Mouse (Mus musculus): ENCODE results near the gene Ptpn14. TPM values are rescaled to one million over a fixed set of nuclear protein-coding genes. Genes with fewer than 3 reads are reported as not detected.

Ptpn14 gene
- polyA plus RNA-seq, 1 experiment from 2014 or later: 3.2 TPM

GRCm38 (mm10) chr1:189707419-189707818 lies 20.6 kb upstream of the Ptpn14 start:
- no peaks in the 10 kb centered on the region for H3K4me1 ChIP-seq (replicated peaks; ENCODE audit: control insufficient read depth, insufficient read depth, low read length)
- no peak overlapping the region for H3K27ac ChIP-seq (ENCODE audit: low read depth, low read length)
- no peak overlapping the region for H3K4me2 ChIP-seq
- ATAC-seq (replicated peaks; ENCODE audit: low FRiP score): no peak
- H3K9ac ChIP-seq (ENCODE audit: low read depth, low read length): no peak overlapping the region
- no peak overlapping the region for H3K4me3 ChIP-seq (ENCODE audit: low read depth, low read length)
- no peaks in the 10 kb centered on the region for H3K9me3 ChIP-seq (ENCODE audit: control insufficient read depth, low read length)
- H3K36me3 ChIP-seq (ENCODE audit: control insufficient read depth, insufficient read depth, low read length): no peaks in the 10 kb centered on the region
- H3K27me3 ChIP-seq (replicated peaks; ENCODE audit: control insufficient read depth, insufficient read depth, low read length): no peaks in the 10 kb centered on the region
- WGBS: 54% methylated on average over 5 of the region's 5 CpGs
- DNase-seq (ENCODE audit: low spot score): no peak

- no peak for DNase-seq (ENCODE audit: low spot score)
- H3K27ac ChIP-seq (ENCODE audit: low read depth, low read length): no peak overlapping the region
- no peak overlapping the region for H3K9ac ChIP-seq (ENCODE audit: low read depth, low read length)
- no peak overlapping the region for H3K4me2 ChIP-seq
- ATAC-seq (replicated peaks; ENCODE audit: low FRiP score): no peak
- no peaks in the 10 kb centered on the region for H3K4me1 ChIP-seq (replicated peaks; ENCODE audit: control insufficient read depth, insufficient read depth, low read length)
- no peak overlapping the region for H3K4me3 ChIP-seq (ENCODE audit: low read depth, low read length)
- no peaks in the 10 kb centered on the region for H3K36me3 ChIP-seq (ENCODE audit: control insufficient read depth, insufficient read depth, low read length)
- WGBS: 78% methylated on average over 8 of the region's 8 CpGs
- H3K27me3 ChIP-seq (replicated peaks; ENCODE audit: control insufficient read depth, insufficient read depth, low read length): no peaks in the 10 kb centered on the region
- H3K9me3 ChIP-seq (ENCODE audit: control insufficient read depth, low read length): no peaks in the 10 kb centered on the region
Measured at GRCm38 (mm10) chr1:189709001-189709400, 19.1 kb upstream of the Ptpn14 start.

DNA sequence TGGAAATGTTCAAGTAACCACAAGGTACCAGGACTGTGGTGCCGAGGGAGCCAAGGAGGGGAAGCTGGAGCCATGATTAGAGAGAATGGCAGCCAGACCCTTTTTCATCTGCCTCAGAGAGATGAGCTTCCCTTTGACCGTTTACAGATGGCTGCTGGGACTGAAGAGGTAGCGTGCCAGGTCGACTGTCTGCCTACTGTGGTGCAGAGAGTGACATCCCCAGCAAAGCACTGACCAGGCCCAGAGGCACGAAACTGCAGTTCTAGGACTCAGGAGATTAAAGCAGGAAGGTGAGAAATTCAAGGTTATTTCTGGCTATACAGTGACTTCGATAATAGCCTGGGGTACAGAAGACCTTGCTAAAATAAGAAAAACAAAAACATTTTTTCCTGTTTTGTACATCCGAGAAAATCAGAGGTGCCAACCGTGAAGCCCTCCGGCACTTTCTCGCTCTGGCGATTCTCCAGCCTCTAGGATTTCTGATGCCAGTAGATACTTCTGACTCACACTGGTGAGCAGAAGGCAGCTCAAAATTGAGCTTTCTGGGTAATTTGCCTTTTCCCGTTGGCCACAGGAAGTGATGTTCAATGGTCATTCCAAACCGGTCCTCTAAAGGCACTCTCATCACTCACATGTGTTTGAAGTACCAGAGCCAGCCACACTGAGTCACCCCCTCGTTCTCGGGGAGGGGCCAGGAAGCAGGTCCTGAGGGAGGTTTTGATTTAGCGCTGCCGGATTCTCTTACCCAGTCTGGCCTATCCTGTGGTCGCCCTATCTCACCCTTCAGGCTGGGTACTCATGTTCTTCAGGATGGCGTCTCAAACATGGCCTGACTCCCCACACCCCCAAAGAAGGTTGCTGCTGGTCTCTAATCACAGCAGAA lies 11.9 kb upstream of the Ptpn14 start:
- DNase-seq (ENCODE audit: low spot score): no peak
- Histone ChIP-seq H3K27me3 (replicated peaks; ENCODE audit: control insufficient read depth, insufficient read depth, low read length) (no peaks in the 10 kb centered on the region), H3K27ac (ENCODE audit: low read depth, low read length) (no peak overlapping the region), H3K9me3 (ENCODE audit: control insufficient read depth, low read length) (no peaks in the 10 kb centered on the region), H3K9ac (ENCODE audit: low read depth, low read length) (no peak overlapping the region), H3K4me2 (no peak overlapping the region), H3K4me3 (ENCODE audit: low read depth, low read length) (no peak overlapping the region), H3K36me3 (ENCODE audit: control insufficient read depth, insufficient read depth, low read length) (no peaks in the 10 kb centered on the region), H3K4me1 (replicated peaks; ENCODE audit: control insufficient read depth, insufficient read depth, low read length) (no peaks in the 10 kb centered on the region)
- no peak for ATAC-seq (replicated peaks; ENCODE audit: low FRiP score)
- 47% methylated on average over 19 of the region's 19 CpGs for WGBS

GRCm38 (mm10) chr1:189717546-189717945 lies 10.5 kb upstream of the Ptpn14 start:
- 78% methylated on average over 11 of the region's 11 CpGs for WGBS
- H3K9me3 ChIP-seq (ENCODE audit: control insufficient read depth, low read length): no peaks in the 10 kb centered on the region
- H3K36me3 ChIP-seq (ENCODE audit: control insufficient read depth, insufficient read depth, low read length): no peaks in the 10 kb centered on the region
- DNase-seq (ENCODE audit: low spot score) (no peak), ATAC-seq (replicated peaks; ENCODE audit: low FRiP score) (no peak)
- no peak overlapping the region for H3K27ac ChIP-seq (ENCODE audit: low read depth, low read length)
- H3K4me3 ChIP-seq (ENCODE audit: low read depth, low read length): no peak overlapping the region
- no peaks in the 10 kb centered on the region for H3K4me1 ChIP-seq (replicated peaks; ENCODE audit: control insufficient read depth, insufficient read depth, low read length)
- H3K9ac ChIP-seq (ENCODE audit: low read depth, low read length): no peak overlapping the region
- H3K27me3 ChIP-seq (replicated peaks; ENCODE audit: control insufficient read depth, insufficient read depth, low read length): no peaks in the 10 kb centered on the region
- H3K4me2 ChIP-seq: no peak overlapping the region

DNA sequence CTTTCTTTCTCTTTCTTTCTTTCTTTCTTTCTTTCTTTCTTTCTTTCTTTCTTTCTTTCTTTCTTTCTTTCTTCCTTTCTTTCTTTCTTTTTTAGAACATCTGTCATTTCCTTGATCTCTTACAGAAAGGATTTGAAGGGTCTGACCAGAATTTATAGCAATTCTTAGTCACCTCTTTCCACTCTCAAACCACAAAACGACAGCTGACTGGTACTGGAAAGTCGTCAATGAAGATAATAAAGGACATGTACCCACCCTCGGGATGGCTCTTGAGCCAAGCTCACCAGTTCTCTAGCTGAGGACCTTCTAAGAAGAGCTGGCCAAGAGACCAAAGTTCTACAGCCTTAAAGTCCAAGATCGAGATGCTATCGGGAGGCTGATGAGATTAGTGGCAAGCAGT lies 9.5 kb upstream of the Ptpn14 start:
- Histone ChIP-seq H3K9ac (ENCODE audit: low read depth, low read length) (no peak overlapping the region), H3K4me2 (no peak overlapping the region), H3K9me3 (ENCODE audit: control insufficient read depth, low read length) (no peaks in the 10 kb centered on the region), H3K4me3 (ENCODE audit: low read depth, low read length) (no peak overlapping the region), H3K36me3 (ENCODE audit: control insufficient read depth, insufficient read depth, low read length) (no peaks in the 10 kb centered on the region), H3K27ac (ENCODE audit: low read depth, low read length) (no peak overlapping the region), H3K27me3 (replicated peaks; ENCODE audit: control insufficient read depth, insufficient read depth, low read length) (no peaks in the 10 kb centered on the region), H3K4me1 (replicated peaks; ENCODE audit: control insufficient read depth, insufficient read depth, low read length) (no peaks in the 10 kb centered on the region)
- DNase-seq (ENCODE audit: low spot score) (no peak), ATAC-seq (replicated peaks; ENCODE audit: low FRiP score) (no peak)
- 68% methylated on average over 5 of the region's 5 CpGs for WGBS

DNA sequence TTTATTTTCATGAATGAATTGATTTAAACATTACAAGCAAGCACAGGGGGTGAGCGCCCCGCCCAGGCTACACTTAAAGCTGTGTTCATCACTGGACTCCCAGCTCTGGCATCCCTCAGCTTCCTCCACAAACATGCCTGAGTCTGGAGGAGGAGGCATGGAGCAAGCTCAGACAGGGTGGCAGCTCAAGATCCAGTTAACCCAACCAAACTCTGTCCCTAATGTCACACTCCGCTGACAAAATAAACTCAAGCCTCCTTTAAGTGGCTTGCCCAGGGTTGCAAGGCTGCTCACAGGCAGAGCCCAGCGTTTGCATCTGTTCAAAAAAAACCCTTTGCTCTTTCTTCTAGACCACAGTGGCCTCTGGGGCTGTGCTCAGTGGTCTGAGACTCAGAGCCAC lies 1.9 kb upstream of the Ptpn14 start:
- H3K27ac ChIP-seq (ENCODE audit: low read depth, low read length): no peak overlapping the region

DNA sequence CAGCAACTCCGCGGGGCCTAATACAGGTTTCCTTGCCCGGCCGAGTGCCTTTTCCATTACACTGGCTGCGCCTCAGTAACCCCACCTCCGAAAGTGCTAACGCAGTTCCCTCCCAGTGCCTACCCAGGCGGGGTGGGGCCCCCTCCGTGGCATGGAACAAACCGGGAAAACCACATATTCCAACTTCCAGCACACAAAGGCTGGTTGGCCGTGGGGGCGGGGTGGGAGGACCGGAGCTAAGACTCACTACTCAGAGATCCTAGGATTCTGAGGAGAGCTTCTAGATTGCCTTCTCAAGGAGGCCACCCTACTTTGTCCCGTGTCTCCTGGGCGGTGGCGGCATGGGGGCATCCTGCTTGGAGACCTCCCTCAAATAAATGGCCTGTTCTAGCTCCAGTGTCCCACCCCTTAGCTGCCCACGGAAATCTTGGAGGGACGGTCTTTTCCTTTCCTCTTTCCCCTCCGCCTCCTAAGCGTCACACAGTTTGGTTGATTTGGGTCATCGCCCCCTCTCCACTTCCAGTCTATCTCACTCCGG lies 653 bp upstream of the Ptpn14 start:
- H3K9ac ChIP-seq (ENCODE audit: low read depth, low read length): peak overlapping the region; percentile 48
- H3K9me3 ChIP-seq (ENCODE audit: control insufficient read depth, low read length): no peaks in the 10 kb centered on the region
- H3K36me3 ChIP-seq (ENCODE audit: control insufficient read depth, insufficient read depth, low read length): no peaks in the 10 kb centered on the region
- H3K27me3 ChIP-seq (replicated peaks; ENCODE audit: control insufficient read depth, insufficient read depth, low read length): peaks cover 59% of the 10 kb centered on the region
- ATAC-seq (replicated peaks; ENCODE audit: low FRiP score) (peak; percentile 13; the same call in 1 of the 2 replicates), DNase-seq (ENCODE audit: low spot score) (peak; percentile 66)
- peak overlapping the region; percentile 77 for H3K27ac ChIP-seq (ENCODE audit: low read depth, low read length)
- H3K4me3 ChIP-seq (ENCODE audit: low read depth, low read length): peak overlapping the region; percentile 59
- WGBS: 5% methylated on average over 22 of the region's 22 CpGs
- H3K4me1 ChIP-seq (replicated peaks; ENCODE audit: control insufficient read depth, insufficient read depth, low read length): peaks cover 3% of the 10 kb centered on the region; the same call in 1 of the 2 replicates
- peak overlapping the region; percentile 67 for H3K4me2 ChIP-seq

More for the DNA sequence above, 1.9 kb upstream of the Ptpn14 start:
- H3K9me3 ChIP-seq (ENCODE audit: control insufficient read depth, low read length): no peaks in the 10 kb centered on the region
- no peaks in the 10 kb centered on the region for H3K36me3 ChIP-seq (ENCODE audit: control insufficient read depth, insufficient read depth, low read length)
- H3K4me3 ChIP-seq (ENCODE audit: low read depth, low read length): no peak overlapping the region
- 69% methylated on average over 4 of the region's 4 CpGs for WGBS
- ATAC-seq (replicated peaks; ENCODE audit: low FRiP score) (no peak), DNase-seq (ENCODE audit: low spot score) (no peak)
- no peak overlapping the region for H3K4me2 ChIP-seq
- H3K9ac ChIP-seq (ENCODE audit: low read depth, low read length): no peak overlapping the region
- peaks cover 3% of the 10 kb centered on the region; the same call in 1 of the 2 replicates for H3K4me1 ChIP-seq (replicated peaks; ENCODE audit: control insufficient read depth, insufficient read depth, low read length)
- H3K27me3 ChIP-seq (replicated peaks; ENCODE audit: control insufficient read depth, insufficient read depth, low read length): peaks cover 54% of the 10 kb centered on the region

GRCm38 (mm10) chr1:189728784-189729115 lies 682 bp downstream of the Ptpn14 start:
- H3K9ac ChIP-seq (ENCODE audit: low read depth, low read length): peak overlapping the region; percentile 55
- H3K4me2 ChIP-seq: peak overlapping the region; percentile 67
- H3K4me3 ChIP-seq (ENCODE audit: low read depth, low read length): peak overlapping the region; percentile 59
- ATAC-seq (replicated peaks; ENCODE audit: low FRiP score) (no peak), DNase-seq (ENCODE audit: low spot score) (no peak)
- peaks cover 59% of the 10 kb centered on the region for H3K27me3 ChIP-seq (replicated peaks; ENCODE audit: control insufficient read depth, insufficient read depth, low read length)
- H3K36me3 ChIP-seq (ENCODE audit: control insufficient read depth, insufficient read depth, low read length): no peaks in the 10 kb centered on the region
- no peaks in the 10 kb centered on the region for H3K9me3 ChIP-seq (ENCODE audit: control insufficient read depth, low read length)
- H3K27ac ChIP-seq (ENCODE audit: low read depth, low read length): no peak overlapping the region
- peaks cover 3% of the 10 kb centered on the region; the same call in 1 of the 2 replicates for H3K4me1 ChIP-seq (replicated peaks; ENCODE audit: control insufficient read depth, insufficient read depth, low read length)
- WGBS: 1% methylated on average over 15 of the region's 15 CpGs

All from liver, embryonic 11.5 days (tissue).